Mouse (Mus musculus): Measurements from ENCODE around the gene Itgb7.

The Itgb7 gene

DNA sequence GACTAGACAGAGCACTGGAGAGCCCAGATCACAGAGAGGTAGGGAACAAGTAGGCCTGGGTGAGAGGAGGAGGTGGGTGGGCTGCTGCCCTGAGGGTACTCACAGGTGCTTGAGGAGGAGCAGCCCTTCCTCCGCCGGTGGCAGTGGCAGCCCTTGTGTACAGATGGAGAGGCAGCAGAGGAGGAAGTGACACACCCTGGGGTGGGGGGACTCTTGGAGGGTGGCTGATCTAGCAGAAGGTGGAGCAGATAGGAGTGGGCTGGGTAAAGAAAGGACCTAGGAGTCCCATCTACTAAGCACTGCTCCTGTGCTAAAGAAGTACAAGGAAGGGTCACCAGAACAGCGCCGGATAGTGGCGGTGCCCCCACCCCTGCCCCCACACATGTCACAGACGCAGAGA, at the start of gene Itgb7:
TSS of gene Itgb7 (minus strand) at position 197 of the 400 bp plus-strand sequence.
- DNase-seq = no peak

DNA sequence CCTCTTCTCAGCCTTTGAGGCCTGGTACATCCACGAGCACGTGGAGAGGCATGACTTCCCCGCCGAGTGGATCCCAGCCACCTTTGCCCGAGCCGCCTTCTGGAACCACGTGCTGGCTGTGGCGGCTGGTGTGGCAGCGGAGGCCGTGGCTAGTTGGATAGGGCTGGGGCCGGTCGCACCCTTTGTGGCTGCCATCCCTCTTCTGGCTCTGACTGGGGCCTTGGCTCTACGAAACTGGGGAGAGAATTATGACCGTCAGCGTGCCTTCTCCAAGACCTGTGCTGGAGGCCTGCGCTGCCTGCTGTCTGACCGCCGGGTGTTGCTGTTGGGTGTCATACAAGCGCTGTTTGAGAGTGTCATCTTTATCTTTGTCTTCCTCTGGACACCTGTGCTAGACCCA, 48.9 kb upstream of the Itgb7 start:
- peak in 1 of 2 experiments; percentile 41 for DNase-seq

DNA sequence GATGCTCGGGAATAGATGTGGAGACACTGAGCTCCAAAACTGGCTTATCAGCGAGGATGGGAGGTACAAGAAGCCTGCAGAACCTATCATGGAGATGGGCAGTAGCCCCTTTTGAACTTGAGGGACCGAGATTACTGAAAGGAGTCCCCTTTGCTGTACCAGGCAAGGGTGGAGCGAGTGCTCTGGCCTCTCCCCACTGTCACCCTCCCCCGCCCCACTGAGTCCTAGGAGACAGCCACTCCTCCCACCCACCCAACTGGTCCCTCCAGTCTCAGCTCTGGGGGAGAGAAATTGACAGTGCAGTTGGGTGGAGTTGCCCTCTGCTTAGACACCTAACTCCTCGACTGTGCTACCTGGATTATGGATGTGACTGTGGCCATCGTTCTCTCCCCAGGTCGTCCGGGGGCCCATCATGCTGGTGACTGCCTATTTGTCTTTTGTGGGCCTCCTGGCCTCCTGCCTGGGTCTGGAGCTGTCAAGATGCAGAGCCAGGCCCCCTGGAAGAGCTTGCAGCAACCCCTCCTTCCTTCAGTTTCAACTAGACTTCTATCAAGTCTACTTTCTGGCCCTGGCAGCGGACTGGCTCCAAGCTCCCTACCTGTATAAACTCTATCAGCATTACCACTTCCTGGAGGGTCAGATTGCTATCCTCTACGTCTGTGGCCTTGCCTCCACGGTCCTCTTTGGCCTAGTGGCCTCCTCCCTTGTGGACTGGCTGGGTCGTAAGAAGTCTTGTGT, 48.2 kb upstream of the Itgb7 start:
- DNase-seq = peak in 1 of 2 experiments; percentile 41

DNA sequence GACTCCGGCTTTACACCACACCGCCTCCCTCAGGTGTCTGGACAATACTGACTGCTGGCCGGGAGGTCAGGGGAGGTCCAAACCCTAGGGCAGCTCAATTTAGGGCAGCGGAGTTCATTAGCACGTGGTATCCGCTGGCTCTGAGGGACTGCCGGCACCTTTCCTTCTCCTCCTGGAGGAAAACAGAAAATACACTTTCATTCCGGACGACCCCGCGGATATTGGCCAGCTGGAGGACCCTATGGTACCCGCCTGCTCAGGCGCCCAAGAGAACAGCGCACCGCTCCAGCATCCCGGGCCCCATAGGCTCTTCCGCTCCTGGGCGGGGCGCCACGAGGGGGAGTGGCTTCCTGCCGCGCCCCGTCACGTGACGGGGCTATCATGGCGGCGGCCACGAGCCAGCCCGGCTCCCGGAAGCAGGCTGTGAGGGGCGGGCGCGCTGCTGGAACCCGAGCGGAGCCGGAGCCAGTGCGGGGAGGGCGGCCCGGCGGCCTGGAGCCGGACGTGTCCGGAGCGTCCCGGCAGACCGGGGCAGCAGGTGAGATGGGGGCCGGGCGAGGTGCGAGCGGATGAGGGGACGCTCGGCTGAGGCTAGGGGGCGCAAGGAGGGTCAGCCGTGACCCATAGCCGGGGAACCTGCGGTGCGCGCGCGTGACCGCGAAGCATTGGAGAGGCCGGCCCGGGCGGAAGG, 47.5 kb upstream of the Itgb7 start, which contains the start of gene Mfsd5:
TSS of gene Mfsd5 (plus strand) at position 363 of the 691 bp plus-strand sequence.
- DNase-seq = peak; percentile 92 to 94

DNA sequence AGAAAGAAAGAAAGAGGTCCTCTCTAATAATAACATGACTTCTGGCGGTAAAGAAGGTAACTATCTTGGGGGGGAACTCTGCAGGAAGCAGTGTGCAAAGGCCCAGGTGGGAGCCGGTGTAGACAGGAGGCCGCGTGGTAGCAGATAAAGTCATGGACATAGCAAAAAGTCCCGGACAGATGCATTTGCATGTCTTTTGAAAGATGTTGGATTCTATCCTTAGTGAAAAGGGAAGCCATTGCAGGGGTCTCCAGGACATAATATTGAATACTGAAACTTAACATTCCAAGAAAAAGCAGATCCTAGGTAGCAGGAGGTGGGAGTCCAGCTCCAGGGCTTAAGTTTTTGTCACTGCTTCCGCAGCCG, 47.0 kb upstream of the Itgb7 start:
- no peak for DNase-seq

DNA sequence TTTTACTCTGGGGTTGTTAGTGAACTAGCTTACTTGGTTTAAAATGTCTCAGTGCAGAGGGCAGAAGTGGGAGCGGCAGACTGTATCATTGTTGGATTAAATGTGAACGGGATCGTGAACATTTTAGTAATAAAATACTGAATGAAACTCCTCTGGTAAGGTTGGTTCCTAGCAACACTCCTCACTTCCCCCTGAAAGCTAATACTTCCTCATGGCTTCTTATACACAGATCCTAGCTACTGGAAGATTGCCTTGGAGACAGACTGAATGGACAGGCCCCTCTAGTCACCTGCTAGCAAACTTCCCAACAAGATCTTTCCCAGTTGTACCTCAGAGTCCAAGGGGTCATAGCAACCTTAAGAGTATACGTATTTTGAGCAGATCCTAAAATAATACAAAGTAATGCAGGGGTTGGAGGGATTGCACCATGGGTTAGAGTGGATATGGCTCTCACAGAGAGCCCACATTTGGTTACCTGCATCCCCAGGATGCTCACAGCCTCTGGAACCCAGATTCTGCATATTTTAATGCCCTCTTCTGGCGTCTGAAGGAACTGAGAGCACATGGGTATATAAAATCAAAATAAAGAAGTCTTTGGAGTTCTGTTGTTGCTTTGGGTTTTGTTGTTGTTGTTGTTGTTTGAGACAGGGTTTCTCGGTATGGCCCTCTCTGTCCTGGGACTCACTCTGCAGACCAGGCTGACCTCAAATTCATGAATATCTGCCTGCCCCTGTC, 42.4 kb upstream of the Itgb7 start:
- no peak for DNase-seq

DNA sequence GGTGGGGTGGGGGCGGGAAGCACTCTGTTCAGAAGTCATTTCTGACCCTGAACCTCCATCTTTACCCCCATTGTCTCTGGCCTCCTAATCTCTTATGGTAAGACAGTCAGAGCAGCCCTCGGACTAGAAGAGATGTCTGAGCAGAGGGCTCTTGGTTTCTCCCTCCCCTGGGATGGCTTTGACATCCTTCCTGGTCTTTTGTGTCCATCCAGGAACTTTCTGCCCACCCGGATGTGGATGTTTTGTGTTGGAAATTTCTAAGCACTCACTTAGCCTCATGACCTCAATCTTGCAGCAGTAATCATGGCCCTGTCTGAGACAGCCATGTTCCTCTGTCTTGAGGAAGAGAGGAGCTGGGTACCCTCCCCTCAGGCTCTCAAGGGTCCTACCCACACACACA, 39.7 kb upstream of the Itgb7 start:
- DNase-seq = peak in 1 of 2 experiments; percentile 57

DNA sequence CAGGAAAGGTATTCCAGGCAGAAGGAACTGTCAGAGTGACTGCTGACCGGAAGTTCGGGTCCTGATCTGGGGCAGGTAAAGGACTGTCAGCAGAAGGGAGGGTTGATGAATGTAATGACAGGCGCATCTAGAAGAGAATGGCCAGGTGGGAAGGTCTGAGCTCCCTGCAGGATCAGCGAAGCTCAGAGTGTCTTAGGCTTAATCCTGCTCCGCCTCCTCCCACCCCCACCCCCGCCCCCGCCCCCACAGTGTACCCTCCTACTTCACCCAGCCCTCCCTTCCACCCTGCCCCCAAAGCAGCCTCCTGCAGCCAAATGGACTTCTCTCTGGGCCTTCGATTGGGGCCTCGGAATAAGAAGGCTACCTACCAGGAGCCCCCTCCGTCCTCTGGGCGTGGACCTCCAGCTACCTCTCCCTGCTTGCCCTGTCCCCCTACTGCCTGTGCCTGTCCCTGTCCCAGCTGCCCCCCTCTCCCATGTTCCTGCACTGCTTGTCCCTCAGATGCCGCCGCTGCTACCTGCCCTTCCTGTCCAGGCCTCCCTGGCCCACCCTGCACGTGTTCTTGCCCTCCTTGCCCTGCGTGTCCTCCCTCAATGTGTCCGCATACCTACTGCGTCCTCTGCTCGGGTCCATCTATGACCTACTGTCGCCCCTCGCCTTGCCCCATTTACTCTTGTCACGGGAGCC, 38.7 kb upstream of the Itgb7 start, which contains the start of gene Gm9918:
TSS of gene Gm9918 (plus strand) at position 290 of the 687 bp plus-strand sequence.
- no peak for DNase-seq

DNA sequence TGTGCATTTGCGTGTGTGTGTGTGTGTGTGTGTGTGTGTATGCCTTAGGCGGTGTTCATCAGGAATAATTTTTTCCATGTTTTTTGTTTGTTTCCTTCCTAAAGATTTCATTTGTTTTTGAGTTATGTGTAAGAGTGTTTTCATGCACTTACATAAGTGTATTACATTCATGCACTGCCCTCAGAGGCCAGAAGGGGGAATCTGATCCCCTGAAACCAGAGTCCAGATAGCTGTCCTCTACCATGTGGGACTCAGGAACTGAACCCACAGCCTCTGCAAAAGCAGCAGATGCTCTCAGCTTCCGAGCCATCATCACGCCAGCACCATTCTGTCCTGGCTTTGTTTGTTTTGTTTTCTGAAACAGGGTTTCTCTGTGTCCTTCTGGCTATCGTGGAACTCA, 33.8 kb upstream of the Itgb7 start:
- DNase-seq = no peak

DNA sequence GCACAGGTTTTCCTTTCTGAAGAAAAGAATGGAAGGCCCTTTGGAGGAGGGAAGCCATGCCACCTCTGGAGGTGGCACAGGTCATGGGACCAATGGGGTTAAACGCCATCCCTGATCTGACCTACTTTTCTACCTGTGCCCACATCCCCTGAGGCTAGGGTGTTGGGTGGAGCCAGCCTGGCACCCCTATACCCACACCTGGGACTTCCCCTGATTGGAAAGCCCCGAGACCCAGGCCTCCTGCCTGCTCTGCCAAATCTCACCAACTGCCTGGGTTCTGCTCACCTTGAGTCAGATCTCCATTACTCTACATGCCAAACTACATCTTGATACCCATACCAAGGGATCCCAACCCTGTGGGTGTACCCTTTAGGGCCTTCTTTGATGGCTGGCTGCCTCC, 31.3 kb upstream of the Itgb7 start:
- no peak for DNase-seq

DNA sequence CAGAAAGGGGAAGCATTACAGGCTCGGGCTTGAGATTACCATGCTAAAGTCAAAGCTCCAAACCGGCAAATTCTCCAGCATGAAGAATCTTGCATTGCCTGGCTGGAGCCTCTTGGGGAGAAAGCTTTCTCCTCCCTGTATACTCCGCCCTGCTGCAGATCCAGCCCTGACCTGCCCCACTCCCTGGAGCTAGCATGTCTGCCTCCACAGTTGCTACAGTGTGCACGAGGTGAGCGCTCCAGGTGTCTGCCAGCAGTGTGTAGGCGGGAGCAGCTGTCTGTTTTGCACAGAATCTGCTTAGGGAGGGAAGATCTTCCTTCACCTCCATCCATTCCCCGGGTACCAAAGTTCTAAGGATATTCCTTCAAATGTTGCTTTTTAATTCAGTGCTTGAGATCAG, 30.8 kb upstream of the Itgb7 start:
- no peak for DNase-seq

DNA sequence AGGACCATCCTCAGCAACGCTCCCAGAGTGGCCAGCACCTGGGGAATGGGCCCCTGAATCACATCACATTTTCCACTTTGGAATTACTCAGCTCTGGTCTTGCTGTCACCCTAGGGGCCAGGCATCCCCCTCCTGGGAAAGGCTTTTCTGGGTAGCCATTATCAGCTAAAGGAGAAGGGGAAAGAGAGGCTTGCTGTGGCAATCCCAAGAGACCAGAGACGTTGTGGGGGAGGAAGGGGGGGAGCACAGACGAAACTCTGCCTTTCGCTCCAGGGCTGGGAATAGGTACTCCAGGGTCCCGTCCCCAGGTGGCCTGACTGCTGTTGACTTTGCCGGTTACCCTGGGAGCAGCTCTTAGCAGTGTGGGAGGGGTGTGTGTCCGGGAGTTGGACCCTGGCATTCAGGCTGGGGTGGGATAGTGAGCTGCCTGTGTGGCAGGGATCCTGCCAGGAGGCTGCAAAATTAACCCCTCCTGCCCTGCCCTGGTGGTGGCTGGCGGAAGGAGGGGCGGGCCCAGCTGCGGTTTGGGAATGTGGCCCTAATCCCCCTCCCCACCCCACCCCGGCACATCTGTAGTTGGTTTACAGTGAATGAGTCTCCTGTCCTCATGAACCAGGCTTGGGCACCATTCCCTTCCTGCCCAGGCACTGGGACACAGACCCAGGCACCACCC, 27.0 kb upstream of the Itgb7 start:
- no peak for DNase-seq

DNA sequence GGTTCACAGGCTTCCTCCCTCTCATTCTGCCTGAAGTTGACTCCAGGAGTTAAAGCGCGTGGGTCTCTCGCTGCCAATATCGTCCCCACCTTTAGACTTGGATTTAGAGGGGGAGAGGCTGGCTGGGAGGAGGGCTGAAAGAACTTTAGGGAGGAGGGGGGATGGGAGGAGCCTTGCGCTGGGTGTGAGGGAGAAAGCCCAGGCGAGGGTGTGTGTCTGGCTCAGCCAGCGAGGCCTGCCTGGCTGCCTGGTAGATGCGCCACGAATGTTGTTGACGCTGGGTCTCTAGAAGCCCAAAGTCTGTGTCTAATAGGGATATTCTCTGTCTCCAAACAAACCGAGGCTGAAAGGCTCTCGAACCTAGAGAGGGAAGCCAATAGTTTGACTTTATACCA, 26.3 kb upstream of the Itgb7 start:
- peak; percentile 60 to 78 for DNase-seq

DNA sequence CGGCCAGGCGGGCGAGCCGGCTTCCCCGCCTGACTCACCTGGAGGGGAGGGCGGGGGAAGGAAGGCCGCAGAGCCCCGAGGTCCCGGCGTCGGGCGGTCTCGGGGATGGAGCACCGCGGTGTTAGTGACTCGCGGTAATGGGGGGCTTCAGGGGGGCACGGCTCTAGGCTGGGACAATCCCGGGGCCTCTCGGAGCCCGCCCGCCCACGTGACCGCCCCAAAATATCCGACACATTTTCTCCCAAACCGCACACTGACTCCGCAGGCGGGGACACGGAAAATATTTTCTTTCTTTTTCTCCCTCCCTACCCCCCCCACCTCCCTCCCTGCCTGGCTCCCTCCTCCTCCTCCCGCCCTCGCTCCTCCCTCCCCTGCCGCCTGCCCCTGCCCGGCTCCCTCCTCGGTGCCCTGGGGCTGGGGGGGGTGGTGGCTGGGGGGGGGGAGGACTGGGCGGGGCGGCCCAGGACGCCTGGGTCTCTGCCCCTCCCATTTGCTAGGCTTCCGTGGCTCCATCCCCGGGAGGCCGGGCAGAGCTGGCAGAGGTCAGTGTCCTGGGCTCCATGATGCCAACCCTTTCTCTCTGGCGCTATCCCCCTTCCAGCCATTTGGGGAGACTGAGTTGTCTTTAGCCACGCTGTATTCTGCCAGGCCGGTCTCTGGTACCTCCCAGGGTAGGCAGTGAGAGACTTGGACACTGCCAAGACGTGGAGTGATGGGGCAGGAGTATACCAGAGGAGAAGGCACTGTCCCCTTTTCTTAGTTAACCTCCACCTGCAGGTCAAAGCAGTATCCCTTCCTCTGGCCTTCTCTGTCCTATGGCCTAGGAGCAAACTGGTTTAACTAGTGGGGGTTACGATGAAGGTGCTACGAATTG, 25.7 kb upstream of the Itgb7 start, which contains the start of gene Rarg:
TSS of gene Rarg (minus strand) at position 316 of the 874 bp plus-strand sequence.
- DNase-seq = peak; percentile 57 to 86

DNA sequence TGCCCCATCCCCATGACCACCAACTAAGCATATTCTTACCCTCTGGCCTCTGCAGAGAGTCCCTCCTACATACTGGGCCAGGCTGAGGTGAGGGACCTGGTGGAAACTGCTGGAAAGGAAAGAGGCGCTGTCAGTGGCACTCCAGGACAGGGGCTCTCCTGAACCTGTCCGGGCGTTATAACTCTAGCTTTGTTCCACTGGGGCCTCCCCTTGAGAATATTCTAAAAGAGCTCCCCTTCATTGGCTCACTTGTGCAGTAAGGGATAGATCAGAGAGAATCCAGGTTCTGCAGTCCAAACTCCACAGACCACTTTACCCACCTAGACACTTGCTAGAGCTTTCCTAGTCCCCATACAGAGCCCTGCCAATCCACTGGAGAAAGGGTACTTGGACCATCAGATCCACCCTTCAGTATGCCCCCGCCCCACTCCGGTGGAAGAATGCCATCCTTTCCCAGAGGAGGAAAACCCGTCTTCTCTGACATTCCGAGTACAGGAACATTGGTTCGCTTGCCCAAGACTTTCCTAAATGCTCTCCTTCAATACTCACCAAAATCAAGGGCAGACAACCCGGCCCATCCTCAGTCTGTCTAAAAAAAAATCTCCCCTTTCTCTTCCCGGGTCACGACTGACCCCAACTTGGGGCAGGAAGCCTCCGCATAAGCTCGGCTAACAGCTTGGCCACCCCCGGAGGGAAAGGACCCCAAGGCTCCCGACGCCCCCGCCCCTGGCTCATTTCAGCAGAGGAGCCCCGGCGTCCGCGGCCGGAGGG, 24.9 kb upstream of the Itgb7 start:
- no peak for DNase-seq

DNA sequence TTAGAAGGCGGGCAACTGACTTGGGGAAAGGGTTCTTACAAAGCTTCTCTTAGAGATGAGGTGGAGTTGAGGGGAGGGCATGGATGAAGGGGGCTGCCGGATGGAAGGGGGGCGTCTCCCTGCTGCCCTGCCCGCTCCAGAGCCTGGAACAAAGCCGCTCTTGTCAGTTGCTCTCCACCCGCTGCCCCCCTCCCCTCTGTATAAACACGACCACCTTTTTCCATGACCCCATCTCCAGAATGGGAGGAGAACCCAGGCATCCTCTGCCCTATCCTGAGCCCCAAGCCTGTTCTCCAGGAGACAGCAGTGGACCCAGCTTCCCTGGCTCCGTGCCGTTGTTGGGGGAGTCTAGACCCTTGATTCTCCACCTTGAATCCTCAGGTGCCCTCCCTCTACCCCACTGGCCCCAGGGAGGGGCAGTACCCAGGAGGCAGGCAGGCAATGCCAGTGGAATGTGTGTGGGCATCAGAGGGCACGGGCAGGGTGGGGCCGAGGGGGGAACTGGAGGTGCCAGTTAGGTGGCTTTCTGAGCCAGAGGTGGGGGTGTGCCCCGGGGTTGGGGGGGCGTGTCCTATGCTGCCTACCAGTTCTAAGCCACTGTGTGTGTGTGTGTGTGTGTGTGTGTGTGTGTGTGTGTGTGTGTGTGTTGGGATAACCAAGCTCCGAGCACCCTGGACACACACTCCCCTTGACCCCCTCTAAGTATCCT, 24.0 kb upstream of the Itgb7 start:
- DNase-seq = peak; percentile 62 to 88

DNA sequence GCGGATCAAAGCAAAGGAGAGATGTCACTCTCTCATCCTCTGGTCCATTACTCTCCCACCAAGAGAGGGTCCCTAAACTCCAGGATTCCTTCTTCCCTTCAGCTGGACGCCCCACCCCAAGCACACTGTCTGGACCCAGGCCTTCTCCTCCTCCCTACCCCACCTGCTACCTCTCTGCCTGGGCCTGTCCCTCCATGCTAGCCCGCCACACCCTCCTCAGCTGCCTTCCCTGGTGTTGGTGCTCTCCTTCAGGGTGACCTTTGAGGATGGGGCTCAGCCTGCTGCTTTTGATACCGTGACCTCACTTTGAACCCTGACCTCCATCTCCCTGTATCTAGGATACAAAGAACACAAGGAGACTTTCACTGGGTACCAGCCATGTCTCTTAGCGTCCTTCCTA, 18.8 kb upstream of the Itgb7 start:
- DNase-seq = no peak

DNA sequence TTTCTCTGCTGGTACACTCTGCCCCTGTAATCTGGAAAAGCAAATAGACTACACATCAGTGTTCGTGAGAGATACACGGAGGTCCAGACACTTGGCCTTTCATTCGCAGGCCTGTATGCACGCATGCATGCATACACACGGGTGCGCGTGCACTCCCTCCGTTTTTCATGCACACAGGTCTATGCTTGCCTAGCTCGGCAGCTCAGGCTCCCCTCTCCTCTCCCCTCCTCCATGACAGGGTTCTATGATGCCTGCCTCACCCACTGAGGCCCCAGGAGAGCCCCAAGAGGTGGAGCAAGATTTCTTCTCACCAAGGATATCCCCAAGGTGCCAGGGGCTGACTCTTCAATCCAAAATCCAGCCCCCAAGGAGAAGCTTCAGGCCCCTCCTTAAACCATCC, 18.2 kb upstream of the Itgb7 start:
- DNase-seq = no peak

DNA sequence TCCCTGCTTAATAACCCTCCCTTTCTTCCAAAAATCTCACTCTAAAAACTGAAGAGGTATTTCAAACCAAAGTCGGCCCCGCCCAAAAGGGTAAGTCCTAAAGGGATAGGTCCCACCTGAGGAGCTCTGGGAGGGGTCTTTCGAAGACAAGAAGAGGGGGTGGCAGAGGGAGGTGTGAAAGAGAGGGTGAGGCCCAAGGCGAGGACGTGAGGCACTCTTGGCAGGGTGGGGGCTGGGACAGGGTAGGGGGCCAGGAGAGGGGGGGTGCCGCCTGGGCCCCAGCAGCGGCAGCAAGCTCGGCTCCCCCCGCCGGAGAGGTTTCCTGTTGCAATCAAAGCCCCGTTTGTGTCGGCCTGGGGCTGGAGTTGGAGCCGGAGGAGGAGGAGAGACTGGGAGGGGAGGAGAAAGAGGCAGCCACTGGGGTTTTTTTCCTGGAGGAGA, 17.5 kb upstream of the Itgb7 start:
- peak; percentile 62 to 79 for DNase-seq

DNA sequence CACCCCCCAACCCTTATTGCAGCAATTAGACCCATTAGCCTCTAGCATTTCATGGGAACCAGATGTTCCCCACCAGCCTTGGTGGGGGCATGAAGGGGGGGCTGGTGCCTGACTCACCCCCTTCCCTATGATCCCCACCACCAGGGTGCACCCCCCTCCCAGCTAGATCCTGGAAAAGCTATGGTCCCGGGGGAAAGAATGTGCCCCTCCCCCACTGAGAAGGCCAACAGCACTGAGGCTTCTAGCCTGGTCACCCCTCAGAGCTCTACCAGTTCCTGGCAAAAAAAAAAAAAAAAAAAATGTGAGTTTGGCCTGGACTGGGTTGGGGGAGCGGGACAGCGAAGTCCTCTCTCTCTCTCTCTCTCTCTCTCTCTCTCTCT, 17.1 kb upstream of the Itgb7 start:
- DNase-seq = peak in 1 of 2 experiments; percentile 64

Data from kidney, postnatal 25 days (tissue).